Mouse (Mus musculus) hindbrain, embryonic 11.5 days (tissue): Measurements from ENCODE around the gene Epha4. TPM values are rescaled to one million over a fixed set of nuclear protein-coding genes. Genes with fewer than 3 reads are reported as not detected.

ENCODE experiments used
- ATAC-seq: fragments of 200-750 bp; cut with Nextera tagmentation; 2 replicates; pipeline ENCODE4 v1.8.0; 2017; ENCODE audit warnings: mild to moderate bottlenecking, moderate TSS enrichment, moderate library complexity; ENCODE audit not compliant: low FRiP score
- DNase-seq: peaks from one replicate; pipeline ENCODE4 v3.0.0-alpha.2; 2015; ENCODE audit warnings: low spot score
- H3K27ac ChIP-seq: fragments of 300-500 bp; sonication (generic); 2 replicates; pipeline ENCODE4 v1.5.1; 2014; ENCODE audit warnings: mild to moderate bottlenecking, low read depth, low read length
- H3K27me3 ChIP-seq: fragments of 300-500 bp; sonication (generic); 2 replicates; pipeline ENCODE4 v1.6.1; 2014; ENCODE audit warnings: mild to moderate bottlenecking, low read length, moderate library complexity, mixed read lengths; ENCODE audit not compliant: control insufficient read depth, insufficient read depth
- H3K36me3 ChIP-seq: fragments of 300-500 bp; sonication (generic); 2 replicates; pipeline ENCODE4 v1.6.1; 2014; ENCODE audit warnings: mild to moderate bottlenecking, low read length, moderate library complexity, mixed read lengths; ENCODE audit not compliant: control insufficient read depth, insufficient read depth
- H3K4me1 ChIP-seq: fragments of 300-500 bp; sonication (generic); replicated peaks from 2 replicates; pipeline ENCODE4 v1.6.1; 2014; ENCODE audit warnings: low read length, mixed read lengths; ENCODE audit not compliant: control insufficient read depth, insufficient read depth
- H3K4me2 ChIP-seq: fragments of 300-500 bp; sonication (generic); replicated peaks from 2 replicates; pipeline ENCODE4 v1.6.1; 2014; ENCODE audit warnings: mild to moderate bottlenecking, low read depth, low read length
- H3K4me3 ChIP-seq: fragments of 300-500 bp; sonication (generic); 2 replicates; pipeline ENCODE4 v1.5.1; 2014; ENCODE audit warnings: low read depth, low read length
- H3K9ac ChIP-seq: fragments of 300-500 bp; sonication (generic); 2 replicates; pipeline ENCODE4 v1.6.1; 2014; ENCODE audit warnings: low read depth, low read length
- H3K9me3 ChIP-seq: fragments of 300-500 bp; sonication (generic); 2 replicates; pipeline ENCODE4 v1.6.1; 2016; ENCODE audit warnings: low read length; ENCODE audit not compliant: control insufficient read depth
- WGBS: fragments of 180-500 bp; shearing (Covaris S2); extraction: QIAGEN DNeasy Blood & Tissue Kit; methylation state at CpG from one replicate; pipeline ENCODE4 v1.1.7; 2014; 5-methylcytosine and 5-hydroxymethylcytosine counted together
- polyA plus RNA-seq: library from polyadenylated mRNA; unstranded; fragments of >200 nt; fragmentation: Nextera tagmentation; extraction: Ambion mirVana; gene quantifications from 2 replicates; pipeline ENCODE4 v1.2.1, GENCODE M21; 2014

Gene Epha4
- polyA plus RNA-seq, 1 experiment from 2014 or later = 25.9 TPM

DNA sequence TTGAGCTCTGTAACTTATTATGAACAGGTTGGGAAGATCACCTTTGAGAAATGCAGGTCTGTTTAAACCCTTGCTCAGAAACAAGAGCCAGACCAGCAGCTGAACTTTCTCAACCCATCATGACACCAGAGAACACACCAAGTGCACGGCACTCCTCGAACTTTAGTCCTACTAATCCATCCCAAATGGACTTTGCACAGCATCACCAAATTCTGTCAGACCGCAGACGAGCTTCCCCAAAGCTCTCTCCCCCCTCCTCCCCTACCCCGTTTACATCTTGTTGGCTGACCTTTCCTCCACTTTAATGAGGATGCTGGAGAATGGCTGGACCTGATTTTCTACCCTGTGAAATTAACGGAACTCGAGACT, 19.1 kb downstream of the Epha4 start:
- ATAC-seq = no peak
- H3K27ac ChIP-seq = peak overlapping the region; percentile 47
- no peaks in the 10 kb centered on the region for H3K9me3 ChIP-seq
- H3K4me2 ChIP-seq = peak overlapping the region; percentile 24; the same call in 1 of the 2 replicates
- no peak overlapping the region for H3K4me3 ChIP-seq
- no peak overlapping the region for H3K9ac ChIP-seq
- peaks cover 11% of the 10 kb centered on the region for H3K4me1 ChIP-seq
- no peaks in the 10 kb centered on the region for H3K27me3 ChIP-seq
- peak; percentile 26 for DNase-seq
- WGBS = 17% methylated on average over 7 of the region's 7 CpGs
- H3K36me3 ChIP-seq = no peaks in the 10 kb centered on the region

GRCm38 (mm10) chr1:77495030-77495789, 19.7 kb downstream of the Epha4 start:
- Histone ChIP-seq H3K4me1 (peaks cover 13% of the 10 kb centered on the region), H3K4me3 (no peak overlapping the region), H3K9ac (no peak overlapping the region), H3K27me3 (no peaks in the 10 kb centered on the region), H3K9me3 (no peaks in the 10 kb centered on the region), H3K27ac (peak overlapping the region; percentile 47), H3K4me2 (peak overlapping the region; percentile 21; the same call in 1 of the 2 replicates), H3K36me3 (no peaks in the 10 kb centered on the region)
- DNase-seq = peak; percentile 70
- ATAC-seq = peak; percentile 40; the same call in 1 of the 2 replicates
- 27% methylated on average over 10 of the region's 10 CpGs for WGBS

DNA sequence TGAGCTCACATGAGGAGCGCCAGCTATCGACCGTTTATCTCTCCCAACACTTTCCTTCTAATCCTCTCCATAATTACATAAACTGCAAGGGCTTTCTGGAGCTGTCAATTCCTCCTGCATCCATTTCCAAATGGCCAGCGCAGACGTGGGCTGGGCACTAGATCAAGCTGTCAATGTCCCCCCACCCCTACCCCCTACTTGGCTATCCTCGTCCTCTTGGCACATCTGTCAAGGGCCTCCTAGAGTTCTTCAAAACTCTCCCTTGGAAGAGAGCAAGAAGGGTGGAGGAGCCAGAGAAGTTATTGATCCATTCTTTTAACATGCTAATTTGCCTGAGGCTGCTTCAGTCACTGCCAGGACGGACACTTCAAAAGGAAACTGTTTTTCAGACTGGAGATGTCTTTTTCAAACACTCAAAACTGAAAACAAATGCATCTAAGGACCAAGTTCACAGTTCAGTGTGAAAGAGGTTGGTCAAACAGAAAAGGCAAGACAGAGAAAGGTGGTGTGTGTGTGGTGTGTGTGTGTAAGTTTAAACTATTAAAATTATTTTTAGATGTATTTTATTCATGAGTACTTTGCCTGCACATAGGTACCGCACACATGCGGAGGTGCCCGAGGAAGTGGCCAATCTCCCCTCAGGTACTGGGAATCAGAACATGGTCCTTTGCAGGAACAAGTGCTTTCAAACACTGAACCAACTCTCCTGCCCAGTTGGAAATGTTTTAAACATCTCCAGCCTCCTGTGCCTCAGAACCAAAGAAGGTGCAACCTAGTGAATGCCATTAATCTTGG, 20.9 kb downstream of the Epha4 start:
- H3K9me3 ChIP-seq = no peaks in the 10 kb centered on the region
- H3K4me3 ChIP-seq = no peak overlapping the region
- DNase-seq (peak; percentile 47), ATAC-seq (peak; percentile 17; the same call in 1 of the 2 replicates)
- H3K4me1 ChIP-seq = peaks cover 10% of the 10 kb centered on the region
- no peaks in the 10 kb centered on the region for H3K27me3 ChIP-seq
- no peak overlapping the region for H3K9ac ChIP-seq
- H3K4me2 ChIP-seq = no peak overlapping the region
- peak overlapping the region; percentile 17 for H3K27ac ChIP-seq
- no peaks in the 10 kb centered on the region for H3K36me3 ChIP-seq
- 26% methylated on average over 10 of the region's 10 CpGs for WGBS

DNA sequence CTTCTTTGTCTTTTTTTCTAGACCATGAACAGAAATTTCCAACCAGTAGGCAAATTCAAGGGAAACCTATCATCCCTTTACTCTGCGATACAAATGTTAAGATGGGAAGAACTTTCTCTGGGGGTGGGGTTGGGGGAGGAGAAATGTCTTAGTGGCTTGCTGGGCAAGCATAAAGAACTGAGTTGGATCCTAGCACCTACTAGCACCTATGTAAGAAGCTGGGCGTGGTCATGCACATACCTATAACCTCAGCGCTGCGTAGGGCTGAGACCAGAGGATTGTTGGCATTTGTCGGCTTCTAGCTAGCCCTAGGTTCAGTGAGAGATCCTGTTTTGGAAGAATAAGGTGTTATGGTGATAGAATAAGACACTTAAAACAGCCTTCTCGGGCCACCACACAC, 24.7 kb downstream of the Epha4 start:
- Histone ChIP-seq H3K27ac (no peak overlapping the region), H3K27me3 (no peaks in the 10 kb centered on the region), H3K9ac (no peak overlapping the region), H3K4me2 (no peak overlapping the region), H3K4me3 (no peak overlapping the region), H3K4me1 (peaks cover 5% of the 10 kb centered on the region; the same call in 1 of the 2 replicates), H3K9me3 (no peaks in the 10 kb centered on the region), H3K36me3 (no peaks in the 10 kb centered on the region)
- ATAC-seq (no peak), DNase-seq (no peak)
- 93% methylated on average over 6 of the region's 6 CpGs for WGBS

GRCm38 (mm10) chr1:77489387-77489786, 25.5 kb downstream of the Epha4 start:
- no peak overlapping the region for H3K4me2 ChIP-seq
- DNase-seq = no peak
- no peaks in the 10 kb centered on the region for H3K36me3 ChIP-seq
- WGBS = 92% methylated on average over 7 of the region's 7 CpGs
- no peak overlapping the region for H3K4me3 ChIP-seq
- no peak overlapping the region for H3K27ac ChIP-seq
- no peak overlapping the region for H3K9ac ChIP-seq
- H3K27me3 ChIP-seq = no peaks in the 10 kb centered on the region
- H3K9me3 ChIP-seq = no peaks in the 10 kb centered on the region
- peaks cover 5% of the 10 kb centered on the region; the same call in 1 of the 2 replicates for H3K4me1 ChIP-seq
- ATAC-seq = no peak

GRCm38 (mm10) chr1:77487856-77488462, 26.9 kb downstream of the Epha4 start:
- DNase-seq = no peak
- H3K27me3 ChIP-seq = no peaks in the 10 kb centered on the region
- H3K9me3 ChIP-seq = no peaks in the 10 kb centered on the region
- H3K4me1 ChIP-seq = 0 out of 2 replicates have a peak, but pooled peaks cover 2% of the 10 kb centered on the region
- no peak overlapping the region for H3K4me3 ChIP-seq
- no peak overlapping the region for H3K9ac ChIP-seq
- no peak overlapping the region for H3K27ac ChIP-seq
- H3K36me3 ChIP-seq = no peaks in the 10 kb centered on the region
- H3K4me2 ChIP-seq = no peak overlapping the region
- WGBS = 76% methylated on average over 13 of the region's 13 CpGs
- no peak for ATAC-seq

GRCm38 (mm10) chr1:77484766-77485596, 29.9 kb downstream of the Epha4 start:
- 92% methylated on average over 6 of the region's 6 CpGs for WGBS
- H3K27ac ChIP-seq = no peak overlapping the region

DNA sequence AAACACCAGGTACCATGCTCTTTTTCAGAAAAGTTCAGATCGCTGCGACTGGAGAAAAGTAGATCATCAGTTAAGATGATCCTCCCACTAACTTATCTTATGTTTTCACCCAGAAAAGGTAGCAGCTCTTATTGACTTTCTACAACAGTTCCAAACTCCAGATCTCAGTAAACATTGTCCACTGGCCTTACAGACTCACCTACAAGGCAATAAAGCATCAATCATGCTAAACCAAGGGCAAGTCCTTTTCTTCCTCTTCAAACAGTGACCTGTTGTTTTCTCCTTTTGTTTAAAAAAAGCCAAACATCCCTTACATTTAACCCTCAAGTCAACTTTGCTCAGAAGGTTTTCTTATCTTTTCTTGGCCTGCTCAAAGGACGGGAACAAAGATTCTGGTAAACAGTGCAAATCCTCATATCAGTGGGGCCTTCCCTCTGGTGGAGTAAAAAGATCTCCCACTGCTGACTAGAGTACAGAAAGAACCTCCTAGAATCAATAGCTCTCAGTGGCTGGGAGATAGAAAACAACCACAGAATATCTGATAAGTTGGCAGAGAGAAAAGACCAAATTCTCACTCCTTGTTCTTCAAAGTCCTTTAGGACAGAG, 39.0 kb downstream of the Epha4 start:
- Histone ChIP-seq H3K27ac (no peak overlapping the region), H3K36me3 (no peaks in the 10 kb centered on the region), H3K27me3 (no peaks in the 10 kb centered on the region), H3K4me2 (no peak overlapping the region), H3K9me3 (no peaks in the 10 kb centered on the region), H3K4me3 (no peak overlapping the region), H3K4me1 (no peaks in the 10 kb centered on the region), H3K9ac (no peak overlapping the region)
- ATAC-seq (no peak), DNase-seq (no peak)
- WGBS = 85% methylated on average over 3 of the region's 3 CpGs

More at GRCm38 (mm10) chr1:77484766-77485596, 29.9 kb downstream of the Epha4 start:
- Histone ChIP-seq H3K36me3 (no peaks in the 10 kb centered on the region), H3K4me1 (no peaks in the 10 kb centered on the region), H3K4me2 (no peak overlapping the region), H3K9me3 (no peaks in the 10 kb centered on the region), H3K27me3 (no peaks in the 10 kb centered on the region), H3K4me3 (no peak overlapping the region), H3K9ac (no peak overlapping the region)
- no peak for ATAC-seq
- no peak for DNase-seq
